Mouse (Mus musculus) ZHBTc4 (cell line): ENCODE measurements at regions not wholly inside any gene's neighbourhood (a gene's known extent, or its start where the extent isn't known, plus 50 kb on each side); places are given as distances from the start of the nearest gene placed in this dataset.
A peak's percentile ranks its signal among the peaks of the same experiment; 100 is the strongest.

Experiments
- DNase-seq: peaks from one replicate; pipeline ENCODE4 v3.0.0-alpha.2; 2011; ENCODE audit warnings: low read depth, low spot score

- DNase-seq, result peak; percentile 56
Measured at GRCm38 (mm10) chr17:85932360-85933132, 212.4 kb downstream of the Srbd1 start.

GRCm38 (mm10) chr17:85931955-85932354 lies 213.0 kb downstream of the Srbd1 start:
- DNase-seq, result no peak

GRCm38 (mm10) chr17:85930789-85931188 lies 214.2 kb downstream of the Srbd1 start:
- no peak for DNase-seq

GRCm38 (mm10) chr17:85930331-85930730 lies 214.6 kb downstream of the Srbd1 start:
- no peak for DNase-seq

- no peak for DNase-seq
Measured at GRCm38 (mm10) chr17:85929699-85930286, 215.2 kb downstream of the Srbd1 start.

- no peak for DNase-seq
Measured at GRCm38 (mm10) chr17:85928543-85928942, 216.4 kb downstream of the Srbd1 start.

GRCm38 (mm10) chr17:85927261-85927660 lies 217.7 kb downstream of the Srbd1 start:
- no peak for DNase-seq

- no peak for DNase-seq
Measured at GRCm38 (mm10) chr17:85926044-85926443, 218.9 kb downstream of the Srbd1 start.

- no peak for DNase-seq
Measured at GRCm38 (mm10) chr17:85921219-85921673, 223.7 kb downstream of the Srbd1 start.

GRCm38 (mm10) chr17:85919868-85920267 lies 225.1 kb downstream of the Srbd1 start:
- no peak for DNase-seq

GRCm38 (mm10) chr17:85915870-85916269 lies 227.8 kb upstream of the Six2 start:
- no peak for DNase-seq

GRCm38 (mm10) chr17:85914062-85914461 lies 226.0 kb upstream of the Six2 start:
- no peak for DNase-seq

GRCm38 (mm10) chr17:85908709-85909108 lies 220.6 kb upstream of the Six2 start:
- no peak for DNase-seq

GRCm38 (mm10) chr17:85906597-85907187 lies 218.6 kb upstream of the Six2 start:
- DNase-seq, result no peak

GRCm38 (mm10) chr17:85902575-85902974 lies 214.5 kb upstream of the Six2 start:
- no peak for DNase-seq

- no peak for DNase-seq
Measured at GRCm38 (mm10) chr17:85899096-85899495, 211.0 kb upstream of the Six2 start.

- no peak for DNase-seq
Measured at GRCm38 (mm10) chr17:85895978-85896377, 207.9 kb upstream of the Six2 start.

GRCm38 (mm10) chr17:85891243-85891642 lies 203.2 kb upstream of the Six2 start:
- no peak for DNase-seq

- no peak for DNase-seq
Measured at GRCm38 (mm10) chr17:85889746-85890532, 201.9 kb upstream of the Six2 start.

GRCm38 (mm10) chr17:85888568-85889398 lies 200.7 kb upstream of the Six2 start:
- DNase-seq, result no peak

GRCm38 (mm10) chr17:85886675-85887074 lies 198.6 kb upstream of the Six2 start:
- no peak for DNase-seq
